Mouse (Mus musculus): ENCODE measurements at regions not wholly inside any gene's neighbourhood (a gene's known extent, or its start where the extent isn't known, plus 50 kb on each side); places are given as distances from the start of the nearest gene placed in this dataset.

GRCm38 (mm10) chr9:23127338-23128017 is 95.4 kb upstream of the Bmper start:
- DNase-seq (ENCODE audit: low spot score in 2 of 2): peak; percentile 14 to 18

- no peak for DNase-seq (ENCODE audit: low spot score in 2 of 2)
Observed at GRCm38 (mm10) chr9:23128018-23128369, 94.9 kb upstream of the Bmper start.

GRCm38 (mm10) chr9:23134006-23134405 is 88.9 kb upstream of the Bmper start:
- DNase-seq (ENCODE audit: low spot score in 2 of 2): no peak

- no peak for DNase-seq (ENCODE audit: low spot score in 2 of 2)
Observed at GRCm38 (mm10) chr9:23134421-23135118, 88.3 kb upstream of the Bmper start.

- no peak for DNase-seq (ENCODE audit: low spot score in 2 of 2)
Observed at GRCm38 (mm10) chr9:23136511-23136910, 86.4 kb upstream of the Bmper start.

- no peak for DNase-seq (ENCODE audit: low spot score in 2 of 2)
Observed at GRCm38 (mm10) chr9:23137682-23138210, 85.1 kb upstream of the Bmper start.

GRCm38 (mm10) chr9:23139580-23140162 is 83.2 kb upstream of the Bmper start:
- no peak for DNase-seq (ENCODE audit: low spot score in 2 of 2)

GRCm38 (mm10) chr9:23144281-23144680 is 78.6 kb upstream of the Bmper start:
- DNase-seq (ENCODE audit: low spot score in 2 of 2): no peak

GRCm38 (mm10) chr9:23150338-23150737 is 72.5 kb upstream of the Bmper start:
- no peak for DNase-seq (ENCODE audit: low spot score in 2 of 2)

GRCm38 (mm10) chr9:23150874-23151273 is 72.0 kb upstream of the Bmper start:
- no peak for DNase-seq (ENCODE audit: low spot score in 2 of 2)

GRCm38 (mm10) chr9:23151953-23152490 is 70.9 kb upstream of the Bmper start:
- no peak for DNase-seq (ENCODE audit: low spot score in 2 of 2)

GRCm38 (mm10) chr9:23156820-23157570 is 65.9 kb upstream of the Bmper start:
- no peak for DNase-seq (ENCODE audit: low spot score in 2 of 2)

GRCm38 (mm10) chr9:23158499-23158898 is 64.4 kb upstream of the Bmper start:
- no peak for DNase-seq (ENCODE audit: low spot score in 2 of 2)

GRCm38 (mm10) chr9:23161346-23161745 is 61.5 kb upstream of the Bmper start:
- DNase-seq (ENCODE audit: low spot score in 2 of 2): no peak

- DNase-seq (ENCODE audit: low spot score in 2 of 2): peak in 1 of 2 experiments; percentile 7
Observed at GRCm38 (mm10) chr9:23167056-23167591, 55.8 kb upstream of the Bmper start.

- DNase-seq (ENCODE audit: low spot score in 2 of 2): no peak
Observed at GRCm38 (mm10) chr9:23167716-23168115, 55.2 kb upstream of the Bmper start.

GRCm38 (mm10) chr9:23168149-23168548 is 54.7 kb upstream of the Bmper start:
- DNase-seq (ENCODE audit: low spot score in 2 of 2): no peak

- DNase-seq (ENCODE audit: low spot score in 2 of 2): no peak
Observed at GRCm38 (mm10) chr9:23171361-23171760, 51.5 kb upstream of the Bmper start.
